Mouse (Mus musculus) ES-Bruce4 (cell line): ENCODE data around the gene Repin1. TPM values are rescaled to one million over a fixed set of nuclear protein-coding genes. Genes with fewer than 3 reads are reported as not detected.

Experiments used
- H3K27ac ChIP-seq: 2 replicates; pipeline ENCODE4 v1.5.1; 2012; ENCODE audit warnings: low read length, inconsistent platforms; ENCODE audit not compliant: insufficient read depth
- H3K27me3 ChIP-seq: 2 replicates; pipeline ENCODE4 v1.6.1; 2012; ENCODE audit warnings: mild to moderate bottlenecking, low read length, inconsistent platforms; ENCODE audit not compliant: control insufficient read depth, poor library complexity, insufficient read depth, severe bottlenecking
- H3K36me3 ChIP-seq: 2 replicates; pipeline ENCODE4 v1.6.1; 2012; ENCODE audit warnings: inconsistent platforms, mild to moderate bottlenecking, low read length, moderate library complexity; ENCODE audit not compliant: control insufficient read depth, poor library complexity, insufficient read depth, severe bottlenecking
- H3K4me1 ChIP-seq: one replicate; pipeline ENCODE4 v1.8.1; 2011; ENCODE audit warnings: low read length; ENCODE audit not compliant: control insufficient read depth, insufficient read depth
- H3K4me3 ChIP-seq: 2 replicates; pipeline ENCODE4 v1.5.1; 2011; ENCODE audit warnings: low read depth, mild to moderate bottlenecking, low read length
- H3K9ac ChIP-seq: 2 replicates; pipeline ENCODE4 v1.6.1; 2012; ENCODE audit warnings: low read depth, mild to moderate bottlenecking, inconsistent platforms; ENCODE audit not compliant: poor library complexity, severe bottlenecking
- H3K9me3 ChIP-seq: replicated peaks from 2 replicates; pipeline ENCODE4 v1.6.1; 2012; ENCODE audit warnings: mild to moderate bottlenecking, low read length, inconsistent platforms; ENCODE audit not compliant: control insufficient read depth, poor library complexity, insufficient read depth, severe bottlenecking
- CTCF ChIP-seq: IDR thresholded peaks from one replicate; pipeline ENCODE4 v1.8.1; 2011; ENCODE audit warnings: low read depth, low read length
- EP300 ChIP-seq: IDR thresholded peaks from 2 replicates; pipeline ENCODE4 v1.6.1; 2011; ENCODE audit warnings: low read depth, low read length; ENCODE audit not compliant: insufficient read depth
- POLR2A ChIP-seq: IDR thresholded peaks from one replicate; pipeline ENCODE4 v1.8.1; 2011; ENCODE audit warnings: low read length; ENCODE audit not compliant: insufficient read depth
- polyA plus RNA-seq: library from polyadenylated mRNA; stranded (reverse); fragments of >200 nt; gene quantifications from 2 replicates; pipeline ENCODE4 v1.2.4, GENCODE M21; 2011; ENCODE audit warnings: low read depth; ENCODE audit not compliant: missing spikeins, insufficient read depth, insufficient read length

Repin1 gene
- polyA plus RNA-seq, 1 experiment = 12.5 TPM

DNA sequence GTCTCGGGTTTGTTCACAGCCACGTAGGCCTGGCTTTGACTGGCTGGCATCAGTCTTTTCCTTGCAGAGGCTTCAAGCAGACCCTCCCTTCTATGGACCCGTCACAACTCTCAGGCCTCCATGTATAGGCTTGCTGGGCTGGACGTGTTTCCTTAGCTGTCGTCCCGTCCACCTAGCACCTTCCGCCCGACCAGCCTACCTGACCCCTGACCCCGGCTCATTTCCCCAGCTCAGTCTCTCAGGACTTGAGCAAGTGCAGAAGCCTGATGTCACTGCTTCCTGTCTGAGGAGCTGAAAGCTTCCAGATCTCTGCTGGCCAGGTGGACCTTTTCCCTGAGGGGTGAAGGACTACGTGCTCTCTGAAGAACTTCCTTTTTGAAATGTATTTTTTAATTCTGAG is 20.4 kb upstream of the Repin1 start:
- Histone ChIP-seq H3K27ac (no peak overlapping the region), H3K9me3 (no peaks in the 10 kb centered on the region), H3K27me3 (no peaks in the 10 kb centered on the region), H3K4me3 (no peak overlapping the region), H3K4me1 (no peaks in the 10 kb centered on the region), H3K9ac (no peak overlapping the region), H3K36me3 (no peaks in the 10 kb centered on the region)
- no peak for TF ChIP-seq CTCF
- TF ChIP-seq POLR2A = no peak
- TF ChIP-seq EP300 = no peak

DNA sequence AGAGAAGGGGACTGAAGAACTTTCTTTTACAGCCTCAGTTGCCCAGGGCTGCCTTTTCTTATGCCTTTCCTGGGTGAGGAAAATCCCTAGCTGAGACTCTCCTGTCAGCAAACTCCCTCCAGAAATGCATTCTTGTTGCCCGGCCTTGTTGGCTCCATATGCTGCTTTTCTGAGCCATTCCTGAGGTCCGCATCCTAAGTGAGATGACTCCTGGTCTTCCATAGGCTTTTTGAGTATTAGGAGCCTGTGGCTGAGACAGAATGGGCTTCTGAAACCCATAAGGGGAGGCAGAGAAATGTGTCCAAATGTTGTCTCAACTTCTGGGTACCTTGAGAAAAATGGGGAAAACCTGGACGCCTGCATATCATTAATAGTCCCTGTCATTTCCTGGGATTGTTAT is 19.7 kb upstream of the Repin1 start:
- TF ChIP-seq EP300 = no peak
- TF ChIP-seq POLR2A = no peak
- no peak for TF ChIP-seq CTCF
- Histone ChIP-seq H3K4me1 (no peaks in the 10 kb centered on the region), H3K36me3 (no peaks in the 10 kb centered on the region), H3K4me3 (no peak overlapping the region), H3K9ac (no peak overlapping the region), H3K27ac (no peak overlapping the region), H3K27me3 (no peaks in the 10 kb centered on the region), H3K9me3 (no peaks in the 10 kb centered on the region)

DNA sequence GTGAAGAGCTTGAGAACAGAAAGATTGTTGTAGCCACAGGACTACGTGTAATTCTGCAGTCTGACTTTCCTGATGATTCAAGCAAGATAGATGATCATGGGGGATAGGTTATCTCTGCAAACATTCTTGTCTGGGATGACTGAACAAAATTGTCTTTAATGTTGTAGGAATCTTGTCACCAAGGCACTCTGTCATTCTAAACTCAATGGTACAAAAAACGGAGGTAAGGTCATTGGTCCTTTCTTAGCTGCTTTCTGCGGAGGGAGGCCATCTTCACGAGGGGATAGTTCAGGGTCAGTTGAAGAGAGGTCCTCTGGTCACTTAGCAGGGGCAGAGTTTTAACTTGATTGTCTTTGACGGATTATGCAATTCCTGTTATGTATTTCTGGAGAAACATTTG is 14.9 kb upstream of the Repin1 start:
- H3K9ac ChIP-seq = no peak overlapping the region
- H3K27ac ChIP-seq = no peak overlapping the region
- no peak for TF ChIP-seq CTCF
- TF ChIP-seq EP300 = no peak
- TF ChIP-seq POLR2A = no peak
- H3K27me3 ChIP-seq = no peaks in the 10 kb centered on the region
- H3K36me3 ChIP-seq = no peaks in the 10 kb centered on the region
- H3K4me3 ChIP-seq = no peak overlapping the region
- no peaks in the 10 kb centered on the region for H3K9me3 ChIP-seq
- H3K4me1 ChIP-seq = no peaks in the 10 kb centered on the region

DNA sequence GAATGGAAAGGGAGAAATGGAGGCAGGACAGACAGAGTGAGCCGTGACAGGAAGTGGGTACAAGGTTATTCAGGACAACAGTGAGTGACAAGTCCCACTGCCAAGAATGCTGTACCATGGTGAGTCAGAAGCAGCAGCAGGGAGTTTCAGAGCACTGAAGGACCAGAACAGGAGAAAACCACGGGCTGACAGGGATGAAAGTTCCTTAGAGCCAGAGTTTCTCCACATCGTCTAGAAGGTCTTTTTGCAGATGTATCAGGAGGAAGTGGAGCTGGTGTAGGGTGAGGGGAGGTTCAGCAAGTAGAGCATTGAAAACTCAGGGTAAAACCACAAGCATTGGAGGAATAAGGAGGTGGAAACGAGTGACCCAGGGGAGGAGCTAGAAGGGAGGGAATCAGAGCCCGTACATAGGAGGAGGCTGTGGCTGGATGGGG is 14.5 kb upstream of the Repin1 start:
- no peaks in the 10 kb centered on the region for H3K4me1 ChIP-seq
- H3K27me3 ChIP-seq = no peaks in the 10 kb centered on the region
- no peaks in the 10 kb centered on the region for H3K9me3 ChIP-seq
- no peaks in the 10 kb centered on the region for H3K36me3 ChIP-seq
- no peak overlapping the region for H3K27ac ChIP-seq
- H3K4me3 ChIP-seq = no peak overlapping the region
- H3K9ac ChIP-seq = no peak overlapping the region
- no peak for TF ChIP-seq POLR2A
- TF ChIP-seq EP300 = no peak
- no peak for TF ChIP-seq CTCF

DNA sequence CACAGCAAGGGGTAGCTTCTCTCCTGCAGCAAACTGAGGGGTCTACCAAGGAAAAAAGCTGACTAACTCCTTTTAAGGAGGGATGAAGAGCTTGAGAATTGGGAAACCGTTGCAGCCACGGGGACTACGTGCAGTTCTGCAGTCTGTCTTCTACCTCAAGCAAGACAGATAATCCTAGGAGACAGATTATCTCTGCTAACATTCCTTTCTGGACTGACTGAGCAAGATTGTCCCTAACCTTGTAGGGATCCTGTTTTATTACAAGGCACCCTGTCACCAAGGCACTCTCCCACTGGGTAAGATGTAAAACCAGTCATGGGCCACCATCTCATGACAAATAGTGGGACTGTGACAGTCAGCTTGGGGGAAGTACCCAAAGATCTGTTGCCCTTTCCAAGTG is 12.4 kb upstream of the Repin1 start:
- H3K27ac ChIP-seq = no peak overlapping the region
- H3K4me3 ChIP-seq = no peak overlapping the region
- H3K9ac ChIP-seq = no peak overlapping the region
- no peaks in the 10 kb centered on the region for H3K4me1 ChIP-seq
- no peak for TF ChIP-seq EP300
- no peak for TF ChIP-seq POLR2A
- TF ChIP-seq CTCF = no peak
- H3K36me3 ChIP-seq = no peaks in the 10 kb centered on the region
- peaks cover 2% of the 10 kb centered on the region; the same call in 1 of the 2 replicates for H3K9me3 ChIP-seq
- no peaks in the 10 kb centered on the region for H3K27me3 ChIP-seq

DNA sequence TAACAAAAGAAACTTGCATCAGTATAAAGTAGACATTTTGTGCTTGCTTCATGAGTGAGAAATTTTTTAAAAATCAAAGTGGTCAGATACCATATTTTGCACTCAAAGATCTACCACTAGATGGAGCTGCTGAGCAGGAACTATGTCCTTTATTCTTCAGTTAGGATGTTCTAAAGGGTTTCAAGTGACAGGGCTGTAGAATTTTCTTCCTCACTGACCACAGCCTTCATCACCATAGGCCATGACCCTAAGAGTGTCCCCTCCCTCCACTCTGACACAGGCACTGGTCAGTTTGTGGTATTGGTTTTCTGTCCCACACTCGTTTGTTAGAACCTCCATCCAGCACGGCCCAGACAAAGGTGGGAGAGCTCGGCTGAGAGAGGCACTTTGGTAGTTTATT is 11.6 kb upstream of the Repin1 start:
- H3K4me3 ChIP-seq = no peak overlapping the region
- no peak overlapping the region for H3K27ac ChIP-seq
- no peaks in the 10 kb centered on the region for H3K4me1 ChIP-seq
- TF ChIP-seq CTCF = no peak
- TF ChIP-seq POLR2A = no peak
- no peak for TF ChIP-seq EP300
- no peaks in the 10 kb centered on the region for H3K27me3 ChIP-seq
- no peaks in the 10 kb centered on the region for H3K36me3 ChIP-seq
- peaks cover 2% of the 10 kb centered on the region; the same call in 1 of the 2 replicates for H3K9me3 ChIP-seq
- H3K9ac ChIP-seq = no peak overlapping the region
